Mouse (Mus musculus) urinary bladder, postnatal 25 days (tissue): ENCODE results near the gene 4933407L21Rik.
"Not testable (repeated sequence)": the region's sequence is repeated elsewhere in the genome, so short reads cannot be mapped to it uniquely, and the experiment has no call there.

ENCODE experiments used
- DNase-seq: peaks from one replicate; pipeline ENCODE4 v3.0.0; 2022; ENCODE audit warnings: low spot score

The 4933407L21Rik gene

DNA sequence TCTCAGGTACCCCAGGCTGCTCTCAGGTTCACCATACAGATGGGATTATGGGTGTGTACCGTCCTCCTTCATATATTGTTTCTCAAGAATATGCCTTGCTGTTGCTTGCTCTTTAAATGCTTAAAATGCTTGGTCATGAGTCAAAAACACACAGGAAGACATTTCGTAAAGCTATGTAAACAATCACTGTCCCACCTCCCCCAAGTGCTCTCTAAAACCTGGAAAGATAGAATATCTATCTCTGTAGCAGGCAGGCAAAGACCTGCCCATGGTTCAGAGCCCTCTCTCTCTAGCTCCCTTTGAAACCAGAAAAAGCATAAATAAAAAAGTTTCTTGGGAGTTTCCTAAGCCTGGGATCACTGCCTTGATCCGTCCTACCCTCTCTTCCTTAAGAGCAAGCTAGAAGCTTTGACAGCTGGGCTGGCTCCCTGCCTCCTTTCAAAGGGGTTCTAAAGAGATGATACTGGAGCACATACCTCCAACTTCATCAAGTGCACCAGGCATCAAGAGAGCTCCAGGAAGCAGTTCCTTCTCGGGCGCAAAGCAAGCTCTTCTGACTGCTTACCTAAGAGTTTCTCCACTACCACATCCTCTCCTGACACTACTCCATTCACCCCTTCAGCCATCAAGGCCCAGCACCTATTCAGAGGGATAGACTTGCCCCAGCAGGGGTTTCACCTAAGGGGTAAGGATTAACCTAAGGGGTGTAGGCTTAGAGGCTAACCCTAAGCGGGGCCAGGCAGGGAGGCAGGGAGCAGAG is 31.0 kb downstream of the 4933407L21Rik start:
- no peak for DNase-seq

DNA sequence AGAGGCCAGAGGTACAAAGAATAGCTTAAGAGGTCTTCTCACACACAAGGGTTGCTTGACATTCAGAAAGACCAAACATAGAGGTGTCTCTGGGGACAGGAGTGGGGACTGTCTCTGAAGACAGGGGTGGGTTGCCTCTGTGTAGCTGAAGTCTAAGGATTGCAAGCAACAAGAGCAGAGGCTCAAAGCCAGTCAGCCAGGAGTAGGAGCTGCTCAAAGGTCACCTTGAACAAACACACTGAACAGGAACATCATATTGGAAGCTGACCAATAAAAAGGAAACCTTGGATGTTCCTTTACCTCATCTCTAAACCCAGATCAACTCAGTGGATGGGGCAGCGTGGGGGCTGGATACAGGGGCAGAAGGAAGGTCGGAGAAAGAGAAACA is 31.6 kb downstream of the 4933407L21Rik start:
- no peak for DNase-seq

DNA sequence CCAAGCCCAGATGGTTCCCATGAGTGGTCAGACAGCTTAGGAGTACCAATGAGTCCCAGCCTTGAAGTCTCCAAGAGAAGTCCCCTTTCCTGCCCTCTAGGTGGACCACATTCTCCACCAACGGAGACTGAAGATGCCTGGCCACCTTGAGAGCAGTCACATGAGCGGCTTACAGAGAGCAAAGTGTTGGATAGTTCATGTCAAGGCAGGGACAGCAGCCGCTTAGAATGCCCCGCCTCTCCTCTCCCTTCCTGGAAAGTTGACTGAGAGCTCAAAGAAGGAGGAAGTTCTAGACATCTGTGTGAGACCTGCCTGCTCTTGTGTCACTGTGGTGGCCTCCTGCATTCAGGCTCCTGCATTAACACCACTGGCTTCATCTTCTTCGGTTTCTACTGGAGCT is 32.6 kb downstream of the 4933407L21Rik start, which contains the start of gene Gpr55:
Gpr55 (minus strand) TSS at position 135 of the 400 bp plus-strand sequence.
- DNase-seq: no peak

DNA sequence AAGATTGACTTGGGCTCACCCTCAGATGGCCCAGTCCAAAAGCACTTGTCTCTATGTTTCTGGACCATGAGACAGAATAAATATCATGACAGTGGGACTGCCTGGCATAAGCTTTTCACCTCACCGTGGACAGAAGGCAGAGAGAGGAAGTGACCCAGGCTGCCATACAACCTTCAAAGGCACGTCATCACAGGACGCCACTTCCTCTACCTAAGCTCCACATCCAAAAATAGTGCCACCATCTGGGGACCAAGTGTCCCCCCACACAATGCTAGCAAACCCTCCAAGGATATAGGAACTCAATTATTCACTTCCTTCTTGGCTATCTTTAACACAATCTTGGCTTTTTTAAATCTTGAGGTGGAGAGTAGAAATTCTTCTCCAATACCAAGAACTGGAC is 33.8 kb downstream of the 4933407L21Rik start:
- no peak for DNase-seq

DNA sequence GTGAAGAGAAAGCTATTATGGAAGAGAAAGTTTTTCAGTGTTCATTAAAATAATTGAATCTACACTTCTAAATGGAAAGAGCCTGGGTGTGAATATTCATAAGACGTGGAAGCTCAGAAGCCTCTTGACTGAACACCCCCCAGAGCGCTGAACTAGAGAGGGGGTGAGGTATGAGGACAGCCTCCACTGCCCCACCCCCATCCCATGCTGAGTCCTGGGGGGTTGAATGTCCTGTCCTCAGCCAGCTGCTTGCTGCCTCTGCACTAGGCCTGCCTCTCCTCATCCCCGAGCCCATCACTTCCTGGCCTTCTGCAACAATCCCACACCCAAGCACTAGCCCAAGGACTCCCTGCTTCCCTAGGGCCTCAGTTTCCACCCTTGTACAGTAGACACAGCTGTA is 37.6 kb downstream of the 4933407L21Rik start:
- DNase-seq: no peak

DNA sequence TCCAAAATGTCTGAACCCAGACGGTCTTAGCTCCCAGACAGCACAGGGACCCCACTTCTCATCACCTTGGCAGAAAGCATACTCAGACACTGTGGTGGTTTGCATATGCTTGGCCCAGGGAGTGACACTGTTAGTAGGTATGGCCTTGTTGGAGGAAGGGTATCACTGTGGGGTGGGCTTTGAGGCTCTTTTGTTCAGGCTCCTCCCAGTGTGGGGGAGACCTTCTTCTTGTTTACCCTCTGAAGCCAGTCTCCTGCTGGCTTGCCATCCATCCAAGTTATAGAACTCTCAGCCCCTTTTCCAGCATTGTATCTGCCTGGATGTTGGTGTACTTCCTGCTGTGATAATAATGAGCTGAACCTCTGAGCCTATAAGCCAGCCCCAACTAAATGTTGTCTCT is 40.8 kb downstream of the 4933407L21Rik start:
- no peak for DNase-seq

DNA sequence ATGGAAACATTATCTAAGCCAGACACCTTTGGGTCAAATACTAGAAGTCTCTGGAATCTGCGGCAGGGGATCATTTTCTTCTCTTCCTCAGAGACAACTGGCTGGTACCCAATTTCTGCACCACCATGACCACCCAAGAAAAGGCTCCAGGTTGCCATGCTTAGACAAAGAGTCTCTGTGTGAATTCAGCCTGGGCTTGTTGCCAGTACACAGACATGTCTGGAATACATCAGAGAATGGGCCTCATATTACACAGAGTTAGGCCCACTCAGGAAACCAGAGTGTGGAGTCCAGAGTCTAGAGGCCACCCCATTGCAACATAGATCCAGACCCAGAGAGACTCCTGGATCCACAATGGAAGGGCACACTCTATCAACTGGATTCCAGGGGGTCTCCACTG is 41.2 kb downstream of the 4933407L21Rik start:
- DNase-seq: no peak

DNA sequence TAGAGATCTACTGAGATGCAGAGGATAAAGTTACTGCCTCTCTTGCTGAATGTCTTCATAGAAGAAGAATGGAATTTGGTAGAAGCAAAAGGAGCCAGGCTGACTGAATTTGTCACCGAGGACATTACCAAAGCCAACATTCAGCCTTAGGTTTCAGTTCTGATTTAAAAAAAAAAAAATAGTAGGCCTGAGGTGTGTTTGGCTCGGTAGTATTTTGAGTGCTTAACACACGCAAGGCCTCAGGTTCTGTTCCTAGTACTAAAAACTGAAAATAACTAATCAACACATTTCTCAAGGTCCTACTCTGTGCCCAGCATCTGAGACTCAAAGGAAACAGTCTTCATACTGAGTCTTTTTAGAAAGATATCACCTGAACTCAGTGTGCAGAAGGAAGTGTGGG is 42.8 kb downstream of the 4933407L21Rik start:
- DNase-seq: no peak

DNA sequence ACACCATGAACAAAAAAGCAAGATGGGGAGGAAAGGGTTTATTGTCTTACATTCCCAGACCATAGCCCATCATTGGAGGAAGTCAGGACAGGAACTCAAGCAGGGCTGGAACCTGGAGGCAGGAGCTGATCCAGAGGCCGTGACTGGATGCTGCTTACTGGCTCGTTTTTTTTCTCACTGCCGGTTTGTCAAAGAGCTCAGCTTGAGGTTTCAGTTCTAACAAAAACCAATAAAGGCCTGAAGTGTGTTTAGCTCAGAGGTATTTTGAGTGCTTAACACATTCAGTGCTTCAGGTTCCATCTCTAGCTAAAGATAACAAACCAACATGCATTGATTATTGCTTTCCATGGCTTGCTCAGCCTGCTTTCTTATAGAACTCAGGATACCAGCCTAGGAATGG is 44.1 kb downstream of the 4933407L21Rik start:
- no peak for DNase-seq

DNA sequence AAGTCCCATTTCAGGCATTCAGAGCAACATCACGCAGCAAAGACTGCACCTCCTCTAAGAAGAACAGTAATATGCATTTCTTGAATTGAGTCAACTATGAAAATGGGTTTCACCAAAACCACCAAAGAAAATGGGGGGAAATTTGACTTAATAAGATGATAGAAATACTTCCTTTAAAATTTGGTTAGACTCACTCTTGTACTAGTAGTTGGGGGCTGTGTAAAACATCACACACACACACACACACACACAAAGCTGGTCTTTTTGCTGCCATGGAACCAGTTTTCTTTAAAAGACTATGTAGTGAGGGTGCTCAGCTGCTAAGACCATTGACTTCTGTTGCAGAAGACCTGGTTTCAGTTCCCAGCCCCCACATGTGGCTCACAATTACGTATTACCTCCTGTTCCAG is 45.2 kb downstream of the 4933407L21Rik start:
- no peak for DNase-seq

DNA sequence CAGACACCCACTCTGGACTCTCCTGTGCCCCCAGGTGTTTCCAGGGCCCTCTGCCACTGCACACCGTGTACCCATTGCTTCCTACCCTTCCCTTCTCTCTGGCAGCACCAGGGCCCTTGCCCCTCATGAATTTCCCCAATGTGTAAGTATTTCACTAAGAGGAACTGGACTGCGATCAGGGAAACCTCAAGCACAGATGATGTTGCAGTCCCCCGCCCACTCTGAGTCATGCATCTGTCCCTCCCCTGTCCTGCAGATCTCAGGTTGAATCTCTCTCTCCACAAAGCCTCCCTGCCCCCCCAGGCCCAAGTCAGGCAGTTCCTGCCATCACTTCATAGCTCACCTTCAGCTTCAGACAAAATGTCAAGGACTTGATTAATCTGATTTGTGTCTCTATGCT is 49.4 kb downstream of the 4933407L21Rik start:
- DNase-seq: no peak

DNA sequence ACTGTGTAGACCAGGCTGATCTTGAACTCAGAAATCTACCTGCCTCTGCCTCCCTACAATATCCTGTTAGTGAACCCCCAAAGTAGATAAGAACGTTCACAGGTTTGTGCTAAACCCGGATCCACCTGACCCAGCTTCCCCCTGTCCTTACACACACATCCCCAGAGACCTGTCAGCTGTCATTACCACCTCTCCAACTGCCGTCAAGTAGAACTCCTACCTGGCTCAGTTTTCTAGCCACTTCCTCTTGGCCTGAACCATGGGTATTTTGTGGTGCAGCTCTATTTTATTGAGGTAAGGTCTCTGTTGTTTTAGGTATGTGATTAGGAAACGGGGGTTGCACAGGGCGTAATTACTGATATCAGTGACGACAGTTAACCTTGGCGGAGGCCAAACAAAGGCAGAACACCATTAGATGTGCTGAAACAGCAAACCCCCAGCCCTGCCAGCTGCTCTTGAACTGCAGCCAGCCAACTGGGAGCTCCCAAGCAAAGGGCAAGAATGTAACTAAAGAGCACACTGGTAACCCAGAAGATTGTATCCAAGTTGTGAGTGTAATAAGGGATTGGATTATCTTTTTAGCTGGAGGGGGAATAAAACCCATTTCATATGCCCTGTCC is 53.6 kb downstream of the 4933407L21Rik start:
- DNase-seq: no peak

DNA sequence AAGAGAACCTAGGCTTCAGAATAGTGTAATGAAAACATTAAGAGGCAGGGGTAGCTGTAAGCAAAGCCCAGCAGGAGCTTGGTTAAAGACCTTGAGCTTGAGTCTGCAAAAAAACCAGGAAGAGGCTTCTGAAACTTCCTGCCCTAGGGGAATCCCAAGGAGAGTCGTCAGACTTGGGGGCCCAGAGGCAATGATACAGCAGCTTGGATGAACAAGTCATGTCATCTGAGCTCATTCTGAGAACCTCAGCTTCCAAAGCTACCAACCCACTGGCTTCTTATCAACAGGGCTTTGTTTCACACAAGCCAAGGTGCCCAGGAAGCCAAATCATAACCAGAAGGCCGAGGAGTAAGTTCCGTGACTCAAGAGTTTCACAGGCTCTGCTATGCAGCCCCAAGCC is 57.5 kb downstream of the 4933407L21Rik start:
- no peak for DNase-seq

DNA sequence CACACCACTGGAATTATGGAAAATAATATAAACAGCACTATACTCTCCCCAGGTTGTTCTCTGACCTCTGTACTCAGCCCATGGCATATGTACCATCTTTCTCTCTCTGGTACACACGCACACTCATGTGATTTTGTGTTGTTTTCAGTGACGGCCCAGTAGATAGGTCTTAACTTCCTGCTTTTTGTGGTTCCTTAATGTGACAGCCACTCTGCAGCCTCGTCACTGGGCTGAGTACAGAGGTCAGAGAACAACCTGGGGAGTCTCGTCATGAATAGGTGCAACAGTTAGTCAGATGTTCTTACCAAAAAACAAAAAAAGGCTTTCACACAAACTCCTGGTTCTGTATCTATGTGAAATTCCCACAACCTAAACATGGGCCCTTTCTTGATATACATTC is 60.1 kb downstream of the 4933407L21Rik start:
- no peak for DNase-seq

DNA sequence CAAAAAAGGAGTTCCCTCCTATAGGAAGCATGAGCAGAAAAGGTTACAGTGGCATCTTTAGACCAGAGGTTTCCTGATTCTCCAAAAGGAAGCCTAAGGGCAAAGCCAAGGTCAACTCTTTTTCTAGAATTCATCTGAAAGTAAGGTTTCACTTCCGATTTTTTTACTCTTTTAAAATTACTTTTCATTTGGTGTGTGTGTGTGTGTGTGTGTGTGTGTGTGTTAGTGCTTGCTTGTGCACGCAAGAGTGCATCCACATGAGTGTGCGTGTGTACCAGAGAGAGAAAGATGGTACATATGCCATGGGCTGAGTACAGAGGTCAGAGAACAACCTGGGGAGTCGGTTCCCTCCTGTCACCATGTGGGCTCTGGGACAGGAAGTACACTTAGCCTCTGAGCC is 60.6 kb downstream of the 4933407L21Rik start:
- DNase-seq: not testable (repeated sequence)
